Mouse (Mus musculus) ES-CJ7 (cell line): ENCODE data around the gene Rps6kb1.
A peak's percentile ranks its signal among the peaks of the same experiment; 100 is the strongest.

Source experiments
- DNase-seq: peaks from one replicate; pipeline ENCODE4 v3.0.0; 2011; ENCODE audit warnings: low read depth, low spot score

Rps6kb1 gene

DNA sequence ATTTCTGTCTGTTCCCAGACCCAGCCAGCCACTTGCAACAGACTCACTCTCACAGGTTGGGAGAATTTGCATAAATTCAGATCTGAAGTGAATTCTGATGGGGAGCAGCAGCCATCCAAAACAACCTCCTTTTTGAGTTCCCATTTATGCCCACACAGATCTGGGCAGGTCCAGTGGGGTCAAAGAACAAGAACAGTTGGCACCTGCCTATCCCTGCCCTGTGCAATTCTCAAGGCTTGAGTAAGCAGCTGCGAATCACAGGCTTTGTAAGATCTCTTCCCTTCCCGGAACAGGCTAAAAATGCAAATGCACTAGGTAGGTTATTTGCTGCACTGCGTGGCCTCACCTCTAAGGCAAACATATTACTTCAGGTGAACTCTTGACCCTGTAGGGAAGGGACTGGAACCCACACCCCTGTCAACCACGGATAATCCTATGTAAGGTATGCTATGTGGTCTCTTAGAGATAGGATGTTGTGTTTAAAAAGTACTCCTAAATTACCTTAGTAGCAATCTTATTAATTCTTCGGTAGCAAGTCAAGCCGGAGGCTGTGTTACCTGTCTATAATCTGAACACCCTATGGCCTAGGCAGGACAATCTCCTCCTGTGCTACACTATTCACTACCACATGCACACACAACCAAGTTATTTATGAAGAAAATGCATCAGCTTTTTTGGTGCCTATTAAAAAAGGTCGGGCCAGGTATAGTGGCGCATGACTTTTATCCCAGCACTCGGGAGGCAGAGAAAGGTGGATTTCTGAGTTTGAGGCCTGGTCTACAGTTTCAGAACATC lies 35.9 kb upstream of the Rps6kb1 start:
- DNase-seq: peak; percentile 53

DNA sequence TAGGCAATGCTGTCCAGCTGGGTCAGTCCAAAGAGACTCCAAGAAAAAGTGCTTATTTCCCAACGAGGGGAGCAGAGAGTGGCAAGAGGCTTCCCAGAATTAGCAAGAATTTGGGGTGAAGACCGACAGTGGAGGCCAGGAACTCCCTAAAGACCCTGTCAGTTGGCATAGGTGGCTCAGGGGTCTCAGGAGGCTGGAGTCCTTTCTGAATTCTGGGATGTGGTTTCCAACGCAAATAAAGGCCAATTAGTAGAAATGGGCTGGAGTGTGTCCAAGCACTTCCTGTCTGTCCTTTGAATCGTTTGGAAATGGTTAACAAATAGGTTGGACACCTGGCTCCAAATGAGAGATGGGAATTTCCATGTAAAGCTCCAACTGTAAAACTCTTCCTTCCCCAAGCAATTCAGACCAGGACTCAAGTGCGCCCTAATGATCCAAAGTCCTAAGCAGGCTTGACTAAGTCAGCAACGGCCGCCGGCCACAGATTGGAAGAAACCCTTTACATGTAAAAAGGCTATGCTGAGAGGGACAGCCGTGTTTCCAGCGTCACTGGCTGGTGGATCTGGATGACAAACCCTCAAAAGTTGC lies 35.2 kb upstream of the Rps6kb1 start:
- no peak for DNase-seq

DNA sequence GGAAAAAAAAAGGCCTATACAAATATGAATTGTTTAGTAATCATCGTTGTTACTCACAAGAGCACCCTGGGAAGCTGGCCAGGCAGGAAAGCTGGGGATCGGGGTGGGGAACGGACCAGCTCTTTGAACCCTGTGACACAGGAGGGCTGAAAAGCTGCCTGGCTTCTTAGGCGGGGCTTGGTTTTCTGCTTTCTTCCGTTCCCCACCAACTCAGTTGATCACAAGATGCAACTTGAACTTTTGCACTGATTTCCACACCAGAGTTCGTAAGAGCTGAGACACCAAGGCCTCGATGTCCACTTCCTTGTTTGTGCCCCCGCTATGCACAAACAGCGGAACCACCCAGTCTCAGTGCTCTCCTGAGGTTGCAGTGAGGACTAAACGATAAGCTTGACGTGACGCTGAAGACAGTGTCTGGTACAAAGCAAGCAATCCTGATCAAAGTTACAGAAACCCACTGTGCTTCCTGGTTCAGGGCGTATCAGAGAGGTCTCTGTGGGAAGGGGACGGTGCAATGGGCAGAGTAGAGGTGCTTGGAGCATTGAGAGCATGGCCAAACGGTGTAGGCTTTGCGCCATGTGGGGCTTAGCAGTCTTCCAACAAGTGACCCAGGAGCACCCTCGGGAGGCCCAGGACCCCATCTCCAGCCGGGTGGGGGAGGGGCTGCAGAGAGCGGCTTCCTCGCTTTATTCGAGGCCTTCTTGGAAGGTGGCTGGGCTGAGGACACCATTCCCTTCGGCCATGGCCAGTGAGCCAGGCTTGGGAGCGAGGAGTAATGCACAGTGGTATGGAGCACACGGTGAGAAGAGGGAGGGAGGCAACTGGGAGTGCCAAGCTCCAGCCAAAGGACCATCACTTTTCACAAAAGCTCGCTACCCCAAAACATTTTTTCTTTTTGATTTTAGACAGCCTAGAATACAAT lies 34.5 kb upstream of the Rps6kb1 start:
- peak; percentile 37 for DNase-seq

DNA sequence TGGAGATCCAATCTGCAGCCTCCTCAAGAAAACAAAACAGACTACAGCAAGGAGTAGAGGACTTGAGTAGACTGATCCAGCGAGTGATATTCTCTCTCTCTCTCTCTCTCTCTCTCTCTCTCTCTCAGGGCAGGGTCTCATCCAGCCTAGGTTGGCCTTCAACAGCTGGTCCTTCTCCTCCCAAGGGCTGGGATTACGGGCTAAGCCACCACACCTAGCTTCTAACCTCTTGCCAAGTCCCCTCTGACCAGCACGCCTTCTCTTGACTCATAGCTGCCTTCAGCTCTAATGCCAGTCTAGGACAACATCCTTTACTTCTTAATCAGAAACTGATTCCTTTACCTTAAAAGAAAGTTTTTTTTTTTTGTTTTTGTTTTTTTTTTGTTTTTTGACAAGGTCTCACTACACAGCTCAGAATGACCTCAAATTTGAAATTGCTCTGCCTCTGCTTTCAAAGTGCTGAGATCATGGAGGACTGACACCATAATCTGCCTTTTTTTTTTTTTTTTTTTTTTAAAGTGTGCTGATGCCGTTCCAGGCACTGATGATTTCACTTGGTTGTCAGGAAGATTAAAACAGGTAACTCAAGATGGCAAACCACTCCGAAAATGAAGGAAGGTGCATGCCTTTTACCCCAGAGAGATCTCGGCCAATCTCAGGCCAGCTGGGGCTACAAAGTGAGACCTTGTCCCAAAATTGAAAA lies 33.7 kb upstream of the Rps6kb1 start:
- DNase-seq: no peak

DNA sequence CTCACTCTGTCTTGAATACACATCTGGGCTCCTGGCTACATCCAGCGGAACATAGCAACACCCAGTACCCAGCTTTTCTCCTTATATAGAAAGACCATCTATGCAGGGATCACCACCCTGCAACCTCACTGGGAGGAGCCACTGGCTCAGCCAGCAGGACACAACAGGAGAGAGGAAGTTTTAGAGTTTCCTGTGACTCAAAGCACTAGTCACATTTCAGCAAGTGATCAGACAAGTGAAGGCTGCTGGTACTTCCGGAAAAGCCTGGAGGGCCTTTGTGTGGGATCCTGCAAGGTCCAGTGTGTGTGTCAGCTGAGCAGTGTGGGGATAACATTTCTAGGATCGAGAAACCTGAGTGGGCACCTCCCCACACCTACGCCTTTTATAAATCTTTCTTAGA lies 32.6 kb upstream of the Rps6kb1 start:
- peak; percentile 62 for DNase-seq

DNA sequence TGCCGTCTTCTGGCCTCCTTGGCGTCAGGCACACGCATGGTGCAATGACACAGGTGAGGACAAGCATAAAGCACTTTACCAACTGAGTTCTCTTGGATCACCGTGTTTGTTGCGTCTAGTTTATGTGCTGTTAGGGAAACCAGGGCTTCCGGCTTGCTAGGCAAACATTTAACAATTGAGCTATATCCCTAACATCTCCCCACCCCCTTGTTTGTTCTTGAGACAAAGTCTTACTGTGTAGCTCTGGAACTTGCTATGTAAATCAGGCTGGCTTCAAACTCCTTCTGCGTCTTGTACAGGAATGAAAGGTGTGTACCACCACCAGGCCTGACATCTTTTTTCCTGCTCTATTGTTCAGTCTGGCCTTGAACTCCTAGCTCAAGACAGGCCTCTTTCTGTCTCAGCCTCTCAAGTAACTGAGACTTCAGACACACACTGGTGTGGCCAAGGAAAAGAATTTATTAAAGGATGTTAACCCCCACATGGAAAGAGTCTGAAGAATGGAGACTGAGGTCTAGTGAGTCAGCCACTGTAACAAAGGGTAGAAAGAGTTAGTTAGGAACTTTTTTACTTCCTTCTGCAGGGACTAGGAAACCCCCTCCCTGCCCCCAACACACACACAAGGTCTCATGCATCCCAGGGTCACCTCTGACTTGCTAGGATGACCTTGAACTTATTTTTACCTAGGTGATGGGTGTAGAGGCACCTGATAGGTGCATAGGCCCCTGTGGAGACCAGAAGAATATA lies 31.2 kb upstream of the Rps6kb1 start:
- peak; percentile 89 for DNase-seq

DNA sequence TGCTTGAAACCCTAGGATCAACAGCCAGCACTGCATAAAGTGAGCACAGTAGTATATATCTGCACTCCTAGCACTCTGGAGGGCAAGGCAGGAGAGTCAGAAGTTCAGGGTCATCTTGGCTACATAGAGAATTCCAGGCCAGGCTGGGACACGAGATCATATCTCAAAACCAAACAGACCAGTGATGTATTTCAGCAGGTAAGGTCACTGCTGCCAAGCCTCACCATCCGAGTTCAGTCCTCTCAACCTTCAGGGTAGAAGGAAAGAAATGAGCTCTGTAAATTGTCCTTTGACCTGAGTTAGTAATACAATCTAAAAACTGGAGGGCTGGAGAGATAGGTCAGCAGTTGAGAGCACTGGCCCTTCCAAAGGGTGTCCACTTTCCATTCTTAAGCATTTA lies 29.8 kb upstream of the Rps6kb1 start:
- no peak for DNase-seq

DNA sequence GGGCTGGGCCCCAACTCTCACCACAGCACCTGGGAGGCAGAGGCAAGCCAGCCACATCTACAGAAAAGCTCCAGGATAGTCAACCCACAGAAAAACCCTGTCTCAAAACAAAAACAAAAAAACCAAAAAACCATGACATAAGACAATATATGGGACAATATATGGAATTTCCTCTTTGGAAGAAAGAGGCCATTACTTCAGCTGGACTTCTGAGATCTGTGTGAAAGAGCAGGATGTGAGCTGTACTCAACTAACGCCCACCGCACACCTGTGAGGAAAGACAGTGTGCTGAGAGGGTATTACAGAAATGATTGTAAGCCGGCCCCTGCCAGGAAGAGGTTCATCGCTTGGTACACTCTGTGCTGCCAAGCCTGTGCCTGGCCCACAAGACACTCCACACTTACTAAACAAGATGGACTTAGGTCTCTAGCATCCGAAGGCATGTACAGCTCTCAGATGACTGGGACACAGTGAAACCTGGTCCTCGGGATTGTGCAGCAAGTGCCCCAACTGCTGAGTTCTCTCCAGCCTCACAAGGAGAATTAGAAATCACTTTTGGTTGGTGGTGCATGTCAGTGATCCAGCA lies 29.1 kb upstream of the Rps6kb1 start:
- DNase-seq: no peak

DNA sequence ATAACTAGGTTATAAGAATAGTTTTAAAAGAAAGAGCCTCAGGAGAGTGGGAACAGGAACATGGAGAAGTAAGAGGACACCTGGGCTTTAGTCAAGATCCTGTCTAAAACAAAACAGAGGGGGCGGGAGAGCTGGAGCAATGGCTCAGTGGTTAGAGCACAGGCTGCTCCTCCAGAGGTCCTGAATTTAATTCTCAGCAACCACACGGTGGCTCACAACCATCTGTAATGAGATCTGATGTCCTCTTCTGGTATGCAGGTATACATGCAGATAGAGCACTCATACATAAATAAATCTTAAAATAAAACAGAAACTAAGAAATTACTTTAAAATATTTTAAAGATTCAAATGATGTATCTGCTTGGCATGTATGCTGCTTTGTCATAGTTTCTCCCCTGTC lies 28.0 kb upstream of the Rps6kb1 start:
- no peak for DNase-seq

DNA sequence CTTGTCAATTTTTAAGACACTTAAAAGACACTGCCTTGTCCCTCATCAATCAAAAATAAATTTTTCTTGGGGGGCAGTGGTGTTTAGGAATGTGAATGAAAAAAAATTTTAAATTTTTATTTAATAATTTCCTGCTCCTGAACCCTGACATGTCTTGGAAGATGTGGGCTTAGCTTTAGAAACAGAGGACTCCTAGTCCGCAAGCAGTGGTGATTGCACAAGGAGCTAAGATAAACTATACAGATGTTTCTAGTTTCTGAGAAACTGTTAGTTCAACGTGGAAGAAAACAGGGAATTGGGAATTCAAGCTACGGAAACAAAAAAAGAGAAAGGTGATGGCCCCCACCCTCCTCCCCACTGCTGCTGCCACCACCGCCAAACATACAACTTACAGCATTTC lies 27.3 kb upstream of the Rps6kb1 start:
- no peak for DNase-seq

DNA sequence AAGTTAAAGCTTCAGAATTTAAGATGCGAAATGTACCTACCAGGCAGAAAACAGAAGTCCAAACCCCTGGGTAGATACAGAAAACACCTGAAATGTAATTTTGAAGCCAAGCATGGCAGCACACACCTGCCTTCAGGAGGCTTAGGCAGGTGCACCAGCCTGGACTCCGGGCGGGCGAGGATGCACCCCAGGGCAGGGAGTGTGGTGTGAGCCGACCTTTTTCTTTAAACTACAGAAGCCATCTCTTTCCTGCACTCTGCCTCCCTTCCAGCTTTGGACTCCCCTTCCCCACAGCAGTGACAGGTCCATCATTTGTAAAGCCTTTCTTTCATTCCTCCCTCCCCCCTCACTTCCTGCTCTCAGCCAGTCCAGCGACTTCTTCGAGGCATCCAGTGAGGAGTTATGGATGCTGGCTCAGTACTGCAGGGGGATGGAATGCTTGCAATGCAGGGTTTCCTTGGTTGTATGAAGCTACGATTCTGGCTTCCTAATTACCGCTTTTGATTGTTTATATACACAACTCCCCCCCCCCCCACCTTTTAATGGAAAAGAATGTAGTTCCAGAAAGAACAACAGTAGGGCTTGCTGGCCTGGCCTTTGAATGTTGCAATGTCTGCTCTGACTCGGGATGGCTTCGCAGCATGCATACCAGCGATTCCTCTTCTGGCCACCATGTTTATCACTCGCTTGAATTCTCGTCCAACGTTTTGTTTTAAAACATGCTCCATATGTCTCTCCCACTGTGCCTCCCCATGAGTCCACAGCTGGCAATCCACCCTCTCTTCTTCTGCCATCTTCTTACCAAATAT lies 26.6 kb upstream of the Rps6kb1 start:
- no peak for DNase-seq

DNA sequence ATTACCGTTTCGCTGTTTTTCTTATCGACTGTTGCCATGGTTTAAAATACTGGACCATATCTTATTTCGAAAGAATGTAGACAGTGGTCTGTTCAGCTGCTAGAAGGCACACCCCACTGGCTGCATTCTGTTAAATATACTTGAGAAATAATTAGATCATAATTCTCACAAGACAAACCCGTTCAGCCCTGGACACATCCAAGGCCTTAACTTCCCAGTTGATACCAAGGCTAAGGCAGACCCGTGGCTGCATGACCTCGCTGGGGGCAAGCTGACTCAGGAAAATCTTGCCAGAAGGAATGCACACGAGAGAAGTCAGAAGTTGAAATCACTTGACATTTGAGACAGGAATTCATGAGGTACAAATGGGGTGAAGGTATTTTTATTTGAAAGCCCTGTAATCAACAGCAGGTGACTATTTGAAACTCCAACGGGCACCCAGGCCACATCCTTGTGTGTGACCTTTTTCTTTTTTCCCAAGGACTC lies 25.7 kb upstream of the Rps6kb1 start:
- no peak for DNase-seq

DNA sequence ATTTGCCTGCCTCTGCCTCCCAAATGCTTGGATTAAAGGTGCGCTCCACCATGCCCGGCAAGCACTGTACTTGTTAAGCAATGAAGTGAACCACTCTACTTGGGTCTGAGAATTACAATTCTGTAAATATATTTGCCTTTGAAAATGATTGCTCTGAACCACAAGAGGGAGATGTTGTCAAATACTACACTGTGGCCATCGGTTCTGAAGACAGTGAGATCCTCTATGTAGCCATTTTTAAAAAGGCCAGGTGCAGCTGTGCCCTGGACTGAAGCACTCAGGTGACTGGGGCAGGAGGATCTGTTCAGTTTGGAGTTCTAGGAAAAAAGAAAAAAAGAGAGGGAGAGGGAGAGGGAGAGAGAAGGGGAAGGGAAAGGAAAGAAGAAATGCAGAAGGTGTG lies 23.8 kb upstream of the Rps6kb1 start:
- peak; percentile 61 for DNase-seq

DNA sequence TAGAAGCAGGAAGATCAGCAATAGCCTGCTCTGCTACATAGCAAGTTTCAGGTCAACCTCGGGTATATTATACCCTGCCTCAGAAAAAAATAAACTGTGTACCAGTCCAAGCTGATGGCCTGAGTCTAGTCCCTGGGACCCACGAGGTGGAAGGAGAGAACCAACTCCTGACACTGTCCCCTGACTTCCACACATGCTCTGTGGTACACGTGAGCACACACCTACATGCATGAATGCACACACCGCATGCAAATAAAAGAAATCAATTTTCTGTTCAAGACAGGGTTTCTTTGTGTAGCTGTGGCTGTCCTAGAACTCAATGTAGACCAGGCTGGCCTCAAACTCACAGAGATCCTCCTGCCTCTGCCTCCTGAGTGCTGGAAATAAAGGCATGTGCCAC lies 13.7 kb upstream of the Rps6kb1 start:
- DNase-seq: no peak

DNA sequence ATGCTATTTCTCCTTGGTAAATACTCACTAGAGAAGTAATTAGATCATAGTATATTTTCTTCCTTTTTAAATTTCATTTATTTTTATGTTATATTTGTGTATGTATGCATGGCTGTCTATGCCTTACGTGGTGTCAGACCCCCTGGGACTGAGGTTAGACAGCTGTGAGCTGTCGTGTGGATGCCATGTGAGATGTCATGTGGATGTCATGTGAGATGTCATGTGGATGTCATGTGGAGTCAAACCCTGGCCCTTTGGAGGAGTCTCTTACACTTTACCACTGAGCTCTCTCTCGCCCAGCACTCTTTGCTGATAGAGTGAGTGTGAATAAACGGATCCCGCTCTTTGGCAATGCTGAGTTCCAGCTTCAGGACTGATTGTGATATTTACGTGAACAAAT lies 8.9 kb upstream of the Rps6kb1 start:
- no peak for DNase-seq

DNA sequence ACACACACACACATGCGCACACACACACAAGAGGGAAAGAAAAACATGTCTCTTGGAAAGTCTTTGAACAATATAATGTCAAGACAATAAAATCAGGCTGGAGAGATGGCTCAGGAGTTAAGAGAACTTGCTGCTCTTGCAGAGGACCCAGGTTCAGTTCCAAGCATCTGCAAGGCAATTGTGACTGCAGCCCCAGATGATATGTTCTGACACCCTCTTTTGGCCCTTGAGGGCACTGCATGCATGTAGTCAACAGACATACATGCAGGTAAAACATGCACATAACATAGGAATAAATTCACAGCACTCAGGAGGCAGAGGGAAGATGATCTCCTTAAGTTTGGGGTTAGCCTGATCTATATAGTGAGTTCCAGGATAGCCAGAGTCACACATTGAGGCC lies 2.8 kb upstream of the Rps6kb1 start:
- peak; percentile 72 for DNase-seq

DNA sequence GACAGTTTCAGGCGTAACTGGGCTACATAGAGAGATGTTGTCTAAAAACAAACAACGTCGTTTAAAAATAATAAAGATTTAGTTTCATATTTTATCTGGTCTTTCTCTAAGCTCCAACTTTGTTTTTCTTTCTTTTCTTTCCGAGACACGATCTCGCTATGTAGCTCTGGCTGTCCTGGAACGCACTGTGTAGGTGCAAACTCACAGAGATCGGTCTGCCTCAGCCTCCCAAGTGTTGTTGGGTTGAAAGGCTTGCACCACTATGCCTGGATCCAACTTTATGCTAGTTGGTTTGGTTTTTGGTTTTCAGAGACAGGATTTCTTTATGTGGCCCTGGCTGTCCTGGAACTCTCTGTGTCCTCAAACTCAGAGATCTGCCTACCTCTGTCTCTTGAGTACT lies 951 bp upstream of the Rps6kb1 start:
- no peak for DNase-seq

DNA sequence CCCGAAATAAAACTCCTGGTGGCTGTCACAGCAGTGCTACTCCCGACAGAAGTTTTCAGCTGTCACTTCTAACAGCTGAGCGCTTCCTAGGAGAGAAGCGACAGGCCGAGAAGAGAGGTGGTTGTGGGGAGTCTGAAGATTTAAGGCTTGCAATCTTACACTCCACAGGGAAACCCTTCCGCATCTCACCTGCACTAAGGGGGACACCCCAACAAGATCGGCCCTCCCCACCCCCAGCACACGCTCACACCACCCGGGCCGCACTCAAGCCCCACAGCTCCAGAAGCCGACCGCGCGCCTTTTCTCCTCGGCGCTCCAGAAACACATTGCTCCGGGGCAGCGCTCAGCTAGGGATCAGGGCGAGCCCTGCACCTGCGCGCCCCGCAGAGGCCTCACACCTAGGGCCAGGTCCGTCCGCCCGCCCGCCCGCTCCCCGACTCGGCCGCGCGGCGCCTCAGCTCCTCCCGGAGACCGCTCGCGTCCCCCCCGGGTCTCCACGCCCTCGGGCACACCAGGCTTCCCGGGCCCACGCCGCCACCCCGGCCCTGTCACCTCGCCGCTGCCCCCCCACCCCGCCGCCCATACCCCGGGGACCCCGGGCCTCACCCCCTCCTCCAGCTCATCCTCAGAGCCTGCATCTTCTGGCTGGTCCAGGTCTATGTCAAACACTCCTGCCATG lies 506 bp downstream of the Rps6kb1 start:
- peak; percentile 24 for DNase-seq

DNA sequence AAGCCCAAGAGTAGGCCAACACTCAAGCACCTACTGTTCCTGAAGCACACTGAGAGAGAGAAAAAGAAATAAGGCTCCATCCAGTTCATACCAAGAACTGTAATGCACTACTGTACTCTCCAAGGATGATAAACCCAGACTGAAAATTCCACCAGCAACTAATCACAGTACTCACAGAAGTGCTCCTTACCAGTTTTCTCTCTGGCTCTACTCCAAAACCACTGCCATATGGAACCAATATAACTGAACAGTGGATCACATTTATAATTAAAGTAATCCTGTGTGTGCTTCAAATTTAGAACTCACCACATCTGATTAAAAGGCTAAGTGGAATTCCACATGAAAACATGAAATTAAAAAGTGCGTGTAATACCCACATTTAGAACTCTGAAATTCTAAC lies 1.8 kb downstream of the Rps6kb1 start:
- no peak for DNase-seq
